Mouse (Mus musculus): ENCODE measurements around the gene St7l. TPM values are rescaled to one million over a fixed set of nuclear protein-coding genes. Genes with fewer than 3 reads are reported as not detected.

Gene St7l
- total RNA-seq, 2 experiments from 2014 or later: 14.0 to 17.3 TPM

DNA sequence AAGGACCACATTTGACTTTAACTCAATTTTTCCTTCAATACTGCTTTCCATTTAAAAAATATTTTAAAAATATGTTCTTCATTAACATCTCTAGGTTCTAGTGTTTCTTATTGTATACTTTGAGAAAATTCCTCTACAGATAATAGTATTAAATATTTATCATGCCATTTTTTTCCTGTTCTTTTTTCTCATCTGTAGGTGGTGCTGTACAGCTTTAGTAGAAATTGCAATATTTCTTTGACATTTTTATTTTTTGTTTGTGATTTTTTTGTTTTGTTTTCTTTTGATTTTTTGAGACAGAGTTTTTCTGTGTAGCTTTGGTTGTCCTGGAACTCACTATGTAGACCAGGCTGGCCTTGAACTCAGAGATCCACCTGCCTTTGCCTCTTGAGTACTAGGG, 5.8 kb downstream of the St7l start:
- DNase-seq: no peak
- intact Hi-C loops (cut with DNase I; ENCODE audit: low total_unique reads): loop anchor here (10.0 kb wide), 1 partner anchor 95 kb away; the partner anchor contains the start of gene Wnt2b

GRCm38 (mm10) chr3:104888585-104888984, 24.8 kb downstream of the St7l start:
- no peak for DNase-seq
- intact Hi-C loops (cut with DNase I; ENCODE audit: low total_unique reads): no loop called here

DNA sequence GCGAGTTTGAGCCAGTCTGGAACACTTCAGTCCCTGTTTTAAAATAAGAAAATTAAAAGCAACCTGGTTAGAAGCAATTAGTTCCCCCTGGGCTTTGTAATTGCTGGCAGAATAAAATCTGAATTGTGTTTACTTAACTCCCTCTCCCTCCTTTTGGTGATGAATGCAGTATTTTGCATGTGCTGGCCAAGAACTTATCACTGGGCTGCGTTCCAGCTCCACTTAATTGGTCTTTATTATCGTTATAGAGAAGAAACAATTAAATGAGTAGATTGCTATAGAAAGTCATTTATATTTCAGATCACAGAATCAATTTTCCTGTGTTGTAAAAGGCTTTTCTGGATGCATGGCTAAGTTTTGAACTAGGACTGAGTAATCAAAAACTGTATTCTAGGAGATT, 32.3 kb downstream of the St7l start:
- DNase-seq: no peak
- intact Hi-C loops (cut with DNase I; ENCODE audit: low total_unique reads): no loop called here

- intact Hi-C loops (cut with DNase I; ENCODE audit: low total_unique reads): no loop called here
- DNase-seq: no peak
Measured at GRCm38 (mm10) chr3:104901154-104901553, 37.3 kb downstream of the St7l start.

- intact Hi-C loops (cut with DNase I; ENCODE audit: low total_unique reads): no loop called here
- no peak for DNase-seq
Measured at GRCm38 (mm10) chr3:104905389-104905788, 41.6 kb downstream of the St7l start.

- intact Hi-C loops (cut with DNase I; ENCODE audit: low total_unique reads): no loop called here
- no peak for DNase-seq
Measured at GRCm38 (mm10) chr3:104906007-104906406, 42.2 kb downstream of the St7l start.

- no peak for DNase-seq
- intact Hi-C loops (cut with DNase I; ENCODE audit: low total_unique reads): no loop called here
Measured at GRCm38 (mm10) chr3:104909195-104909594, 45.4 kb downstream of the St7l start.

DNA sequence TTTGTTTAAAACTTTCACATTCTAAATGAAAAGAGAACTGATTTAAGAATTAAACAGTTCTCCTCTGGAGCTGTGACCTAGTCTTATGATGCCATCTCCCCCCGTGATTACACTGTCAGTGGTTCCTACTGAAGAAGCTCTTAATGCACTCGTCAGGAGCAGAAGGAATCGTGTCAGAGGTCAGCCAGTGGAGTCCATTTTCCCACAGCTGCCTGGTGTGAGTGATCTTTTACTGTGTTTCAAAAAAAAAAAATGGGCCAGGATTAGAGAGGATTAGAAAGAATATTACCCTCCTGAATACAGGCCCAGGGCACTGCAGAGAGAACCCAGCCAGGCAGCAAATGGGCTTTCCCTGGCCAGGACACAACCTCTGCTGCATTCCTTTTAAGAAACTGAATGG, 51.2 kb downstream of the St7l start:
- DNase-seq: no peak
- intact Hi-C loops (cut with DNase I; ENCODE audit: low total_unique reads): no loop called here

DNA sequence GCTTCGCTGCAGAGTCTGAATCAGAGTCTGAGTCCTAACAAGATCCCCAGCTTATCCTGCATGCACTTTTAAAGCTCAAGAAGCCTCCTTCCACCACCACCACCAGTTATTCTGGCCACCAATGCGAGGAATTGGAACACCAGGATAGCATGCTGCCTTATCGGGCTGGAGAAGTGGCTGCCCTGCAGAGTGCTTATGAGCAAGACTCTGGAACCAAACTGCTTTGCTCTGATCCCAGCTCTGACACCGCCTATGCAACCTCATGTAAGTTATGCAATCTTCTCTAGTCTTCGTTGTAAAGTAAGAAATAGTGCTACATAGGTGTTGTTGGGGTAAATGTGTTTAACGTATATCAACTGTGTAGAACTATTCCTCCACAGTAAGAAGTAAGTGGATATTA, 65.6 kb downstream of the St7l start:
- intact Hi-C loops (cut with DNase I; ENCODE audit: low total_unique reads): no loop called here
- no peak for DNase-seq

- intact Hi-C loops (cut with DNase I; ENCODE audit: low total_unique reads): no loop called here
- DNase-seq: no peak
Measured at GRCm38 (mm10) chr3:104937728-104938305, 74.0 kb downstream of the St7l start.

- intact Hi-C loops (cut with DNase I; ENCODE audit: low total_unique reads): no loop called here
- no peak for DNase-seq
Measured at GRCm38 (mm10) chr3:104938327-104938726, 74.5 kb downstream of the St7l start.

GRCm38 (mm10) chr3:104940691-104941090, 76.9 kb downstream of the St7l start:
- intact Hi-C loops (cut with DNase I; ENCODE audit: low total_unique reads): no loop called here
- DNase-seq: no peak

DNA sequence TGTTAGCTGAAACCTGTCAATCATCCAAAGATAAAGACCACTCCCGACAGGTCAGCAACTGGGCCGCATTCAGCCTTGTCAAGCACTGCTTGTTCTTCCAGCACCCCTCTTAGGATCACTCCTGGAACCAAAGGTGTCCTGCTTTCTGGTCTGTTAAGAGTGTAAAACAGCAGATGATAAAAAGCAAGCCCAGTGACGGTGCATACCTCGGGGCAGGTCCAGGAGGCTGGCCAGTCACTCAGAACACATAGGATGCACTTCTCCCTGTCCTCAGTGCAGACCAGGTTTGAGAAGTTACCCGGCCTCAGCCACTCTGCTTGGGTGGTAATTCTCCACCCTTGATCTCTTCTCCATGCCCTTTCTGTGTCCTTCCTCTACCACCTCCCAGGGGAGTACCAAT, 78.9 kb downstream of the St7l start:
- intact Hi-C loops (cut with DNase I; ENCODE audit: low total_unique reads): no loop called here
- no peak for DNase-seq

- no peak for DNase-seq
- intact Hi-C loops (cut with DNase I; ENCODE audit: low total_unique reads): no loop called here
Measured at GRCm38 (mm10) chr3:104943333-104943732, 79.5 kb downstream of the St7l start.

DNA sequence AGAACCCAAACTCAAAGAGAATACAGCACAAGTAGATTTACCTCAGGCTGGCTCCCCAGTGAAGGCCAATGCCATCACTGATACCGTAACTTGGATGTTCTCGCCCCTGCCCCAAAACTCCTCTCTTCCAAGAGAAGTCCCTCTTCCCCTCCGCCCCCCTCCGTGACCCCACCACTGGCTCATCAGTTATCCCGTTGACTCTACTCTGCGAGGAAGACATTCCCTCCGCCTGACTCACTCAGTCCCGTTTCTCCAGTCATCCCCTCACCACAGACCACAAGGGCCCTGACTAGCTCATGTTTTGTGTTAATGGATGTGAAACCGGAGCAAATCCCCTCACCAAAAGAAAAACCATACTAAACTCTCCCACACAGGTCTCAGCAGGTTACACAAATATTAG, 81.1 kb downstream of the St7l start:
- DNase-seq: no peak
- intact Hi-C loops (cut with DNase I; ENCODE audit: low total_unique reads): no loop called here

- no peak for DNase-seq
Measured at GRCm38 (mm10) chr3:104950926-104951325, 87.1 kb downstream of the St7l start.

GRCm38 (mm10) chr3:104952891-104953670, 89.3 kb downstream of the St7l start:
- intact Hi-C loops (cut with DNase I; ENCODE audit: low total_unique reads): no loop called here
- DNase-seq: no peak

More at GRCm38 (mm10) chr3:104950926-104951325, 87.1 kb downstream of the St7l start:
- intact Hi-C loops (cut with DNase I; ENCODE audit: low total_unique reads): no loop called here

DNA sequence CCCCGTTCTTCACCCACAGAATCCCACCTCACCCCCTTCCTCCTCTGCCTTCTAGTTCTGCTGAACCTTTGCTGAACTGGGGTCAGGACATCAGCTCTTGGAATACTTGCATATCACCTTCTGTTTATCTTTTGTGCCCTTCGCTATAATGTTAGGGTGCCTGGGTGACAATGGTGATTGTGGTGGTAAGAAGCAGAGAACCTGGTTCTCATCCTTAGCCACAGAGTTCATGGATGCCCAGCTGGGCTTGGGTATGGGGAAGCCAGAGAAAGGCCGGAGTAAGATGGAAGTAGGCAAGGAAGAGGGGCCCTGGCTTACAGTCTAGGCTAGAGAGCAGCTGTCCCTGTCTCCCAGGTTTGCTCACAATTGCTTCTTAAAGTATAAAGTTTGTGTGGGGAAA, 90.3 kb downstream of the St7l start:
- intact Hi-C loops (cut with DNase I; ENCODE audit: low total_unique reads): no loop called here

DNA sequence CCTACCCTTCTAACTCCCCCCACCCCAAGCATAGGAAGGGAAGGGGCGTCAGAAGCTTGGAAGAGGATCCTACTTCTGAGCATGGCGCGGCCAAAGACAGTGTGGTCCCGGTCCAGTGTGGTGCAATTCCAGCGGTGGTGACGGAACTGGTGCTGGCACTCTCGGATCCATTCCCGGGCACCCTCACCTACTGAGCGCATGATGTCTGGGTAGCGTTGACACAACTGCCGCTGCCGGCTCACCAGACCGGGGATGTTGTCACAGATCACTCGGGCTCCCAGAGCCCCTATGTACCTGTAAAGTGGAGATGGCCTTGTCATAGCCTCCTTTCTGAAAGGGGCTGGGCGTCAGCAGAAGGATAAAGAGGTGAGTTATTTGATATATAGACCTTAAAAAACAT, 90.7 kb downstream of the St7l start:
- no peak for DNase-seq
- intact Hi-C loops (cut with DNase I; ENCODE audit: low total_unique reads): no loop called here

More for the DNA sequence above, 90.3 kb downstream of the St7l start:
- DNase-seq: no peak

GRCm38 (mm10) chr3:104956131-104956581, 92.4 kb downstream of the St7l start:
- no peak for DNase-seq
- intact Hi-C loops (cut with DNase I; ENCODE audit: low total_unique reads): no loop called here
